Mouse (Mus musculus) urinary bladder, adult 2 months (tissue): Measurements from ENCODE around the gene Fndc3b. TPM values are rescaled to one million over a fixed set of nuclear protein-coding genes. Genes with fewer than 3 reads are reported as not detected.

ENCODE experiments used
- DNase-seq: peaks from one replicate; pipeline ENCODE4 v3.0.0; 2022; ENCODE audit warnings: low spot score
- polyA plus RNA-seq: library from polyadenylated mRNA; depleted of rRNA; stranded (reverse); fragments of >200 nt; gene quantifications from 2 replicates; pipeline ENCODE4 v1.2.3, GENCODE M21; 2012

Fndc3b gene
- polyA plus RNA-seq, 1 experiment, result 26.0 TPM

DNA sequence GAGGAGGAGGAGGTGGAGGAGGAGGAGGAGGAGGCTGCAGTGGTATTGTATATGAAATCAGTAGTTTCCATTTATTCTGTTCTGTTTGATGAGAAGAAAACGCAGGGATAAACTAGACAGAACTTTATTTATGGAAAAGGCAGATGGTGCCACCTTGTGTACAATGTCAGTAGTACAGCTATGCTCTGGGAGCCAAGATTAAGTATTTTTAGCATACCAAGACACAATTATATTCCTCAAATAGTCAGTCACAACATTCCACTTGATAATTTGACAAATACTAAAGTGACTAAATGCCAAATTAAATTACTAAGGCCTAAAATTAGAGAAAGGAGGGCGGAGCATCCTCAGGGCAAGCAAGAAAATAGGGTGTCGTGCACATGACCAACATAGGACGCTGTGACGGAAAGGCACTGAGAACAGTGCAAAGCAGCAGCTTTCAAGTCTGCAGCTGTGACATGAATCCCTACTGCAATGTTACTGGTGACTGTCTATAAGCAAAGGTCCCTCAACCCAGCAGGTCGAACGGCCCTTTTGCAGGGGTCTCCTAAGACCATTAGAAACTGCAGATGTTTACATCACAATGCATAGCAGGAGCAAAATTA is 244.7 kb downstream of the Fndc3b start:
- DNase-seq, result no peak

DNA sequence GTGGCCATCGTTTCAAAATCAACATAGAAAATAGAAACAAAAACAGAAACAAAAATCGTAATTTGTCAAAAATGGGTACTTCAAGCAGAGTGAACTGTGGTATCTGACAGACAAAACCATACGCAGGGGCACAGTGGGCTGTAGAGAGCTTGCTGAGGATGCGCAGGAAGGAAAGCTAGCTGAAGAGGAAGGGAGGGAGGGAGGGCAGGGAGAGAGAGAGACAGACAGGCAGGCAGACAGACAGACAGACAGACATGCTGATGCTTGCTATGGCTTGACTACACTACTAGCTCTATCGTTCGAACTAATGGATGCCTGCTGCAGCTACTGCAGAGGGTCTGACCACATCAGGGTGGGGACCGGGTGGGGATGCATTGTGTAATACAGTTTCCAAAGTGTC is 247.7 kb downstream of the Fndc3b start:
- DNase-seq, result no peak

- DNase-seq, result no peak
These were observed 248.2 kb downstream of the Fndc3b start for GRCm38 (mm10) chr3:27462934-27463333.

- DNase-seq, result no peak
These were observed 248.7 kb downstream of the Fndc3b start for GRCm38 (mm10) chr3:27462316-27462902.

- no peak for DNase-seq
These were observed 249.2 kb downstream of the Fndc3b start for GRCm38 (mm10) chr3:27461861-27462260.

GRCm38 (mm10) chr3:27461037-27461436 is 250.1 kb downstream of the Fndc3b start:
- DNase-seq, result no peak

GRCm38 (mm10) chr3:27458416-27458815 is 252.7 kb downstream of the Fndc3b start:
- no peak for DNase-seq

DNA sequence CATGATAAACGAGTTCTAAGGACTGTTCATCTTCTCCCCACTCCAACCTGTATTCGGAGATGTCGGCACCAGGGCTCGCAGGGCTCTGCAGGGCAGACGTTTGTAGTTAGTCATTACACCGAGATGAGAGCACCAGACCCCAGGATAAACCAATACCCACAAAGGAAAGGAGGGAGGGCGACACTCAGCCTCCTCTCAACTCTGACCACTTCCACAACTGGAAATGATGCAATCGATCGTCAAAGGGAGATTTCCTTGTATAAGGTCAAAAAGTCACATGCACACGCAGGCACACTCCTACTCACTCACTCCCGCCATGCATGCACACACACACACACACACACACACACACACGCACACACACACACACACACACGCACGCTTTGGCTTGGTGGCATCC is 254.6 kb downstream of the Fndc3b start:
- DNase-seq, result no peak

GRCm38 (mm10) chr3:27454402-27455195 is 256.5 kb downstream of the Fndc3b start:
- DNase-seq, result no peak

DNA sequence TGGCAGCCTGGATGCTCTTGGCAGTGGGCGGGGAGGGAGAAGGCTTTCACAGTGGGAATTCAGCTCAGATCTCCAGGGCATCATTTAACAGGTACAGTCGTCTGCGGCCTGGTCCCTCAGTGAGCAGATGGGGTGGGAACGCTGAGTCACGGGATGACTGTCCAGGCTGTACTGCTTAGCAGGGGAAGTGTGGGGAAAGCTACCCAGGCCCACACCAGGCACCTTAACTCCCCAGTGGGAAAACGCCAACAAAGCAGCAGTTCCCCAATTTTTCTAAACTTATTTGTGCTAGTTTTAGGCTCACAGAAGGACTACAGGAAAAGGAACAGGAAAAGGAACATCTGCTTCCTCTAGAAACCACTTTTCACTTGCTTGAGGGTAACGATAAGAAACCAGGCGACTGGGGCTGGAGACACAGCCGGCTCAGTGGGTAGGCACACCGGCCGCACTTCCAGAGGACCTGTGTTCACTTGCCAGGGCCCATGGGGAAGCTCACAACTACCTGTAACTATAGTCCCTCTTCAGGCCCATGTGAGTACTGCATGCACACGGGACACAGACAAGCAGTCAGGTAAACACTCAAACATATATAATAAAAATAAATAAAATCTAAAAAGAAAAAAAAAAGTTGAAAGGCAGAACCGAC is 257.5 kb downstream of the Fndc3b start:
- DNase-seq, result no peak

DNA sequence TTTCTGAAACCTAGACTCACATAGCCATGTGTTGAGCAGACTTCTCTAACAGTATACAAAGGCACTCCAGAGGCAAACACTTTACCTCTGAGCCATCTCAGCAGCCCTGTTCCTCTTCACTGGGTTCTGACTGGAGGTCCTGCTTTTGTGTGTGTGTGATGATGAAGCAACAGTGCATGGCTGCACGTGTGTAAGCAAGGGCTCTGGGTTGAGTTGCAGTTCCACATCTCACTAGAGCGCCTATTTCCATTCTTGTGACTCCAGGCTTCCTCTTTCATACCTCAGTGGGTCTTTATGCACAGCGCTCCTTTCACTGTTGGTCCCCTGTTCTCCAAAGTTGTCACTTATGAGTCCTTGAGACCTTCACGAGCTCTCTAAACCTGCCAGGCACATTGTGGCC is 261.7 kb downstream of the Fndc3b start:
- DNase-seq, result no peak

DNA sequence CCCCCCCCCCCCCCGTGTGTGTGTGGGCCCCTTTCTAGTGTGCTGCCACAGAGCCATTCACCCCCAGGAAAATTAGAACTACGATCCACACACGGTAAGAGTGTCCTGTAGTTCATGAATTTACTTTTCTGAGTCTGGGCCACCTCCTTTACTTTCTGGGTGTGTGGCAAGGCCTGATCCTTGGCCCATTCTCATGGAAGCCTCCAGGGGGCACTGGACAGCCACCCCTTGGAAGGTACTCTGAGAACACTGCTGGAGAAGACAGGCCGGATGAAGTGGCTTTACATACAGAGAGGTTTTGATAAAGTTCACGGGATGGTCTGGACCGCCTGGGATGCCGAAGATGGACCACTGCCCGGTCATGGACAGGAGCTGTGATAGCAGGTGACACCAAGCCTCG is 262.7 kb downstream of the Fndc3b start:
- DNase-seq, result no peak

- DNase-seq, result no peak
These were observed 271.4 kb downstream of the Fndc3b start for GRCm38 (mm10) chr3:27439704-27440103.

- no peak for DNase-seq
These were observed 275.9 kb downstream of the Fndc3b start for GRCm38 (mm10) chr3:27435096-27435620.

DNA sequence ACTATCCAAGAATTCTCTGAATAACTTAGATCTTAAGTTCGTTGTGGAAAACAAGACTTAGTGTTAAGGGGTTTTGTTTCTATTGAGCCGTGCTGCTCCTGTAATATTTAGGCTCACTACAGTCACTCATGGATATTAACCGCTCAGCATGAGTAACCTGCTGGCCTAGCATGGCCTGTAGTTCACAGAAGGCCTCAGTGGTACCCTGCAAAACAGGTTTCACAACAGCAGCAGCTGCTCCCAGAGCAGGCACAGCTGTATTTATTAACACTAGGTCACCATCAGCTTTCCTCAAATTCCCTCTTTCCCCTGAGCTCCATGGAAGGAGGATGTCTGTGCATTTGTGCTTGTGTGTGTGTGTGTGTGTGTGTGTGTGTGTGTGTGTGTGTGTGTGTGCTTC is 278.1 kb downstream of the Fndc3b start:
- DNase-seq, result no peak

GRCm38 (mm10) chr3:27430621-27431263 is 280.4 kb downstream of the Fndc3b start:
- no peak for DNase-seq

GRCm38 (mm10) chr3:27427406-27427805 is 283.7 kb downstream of the Fndc3b start:
- no peak for DNase-seq

DNA sequence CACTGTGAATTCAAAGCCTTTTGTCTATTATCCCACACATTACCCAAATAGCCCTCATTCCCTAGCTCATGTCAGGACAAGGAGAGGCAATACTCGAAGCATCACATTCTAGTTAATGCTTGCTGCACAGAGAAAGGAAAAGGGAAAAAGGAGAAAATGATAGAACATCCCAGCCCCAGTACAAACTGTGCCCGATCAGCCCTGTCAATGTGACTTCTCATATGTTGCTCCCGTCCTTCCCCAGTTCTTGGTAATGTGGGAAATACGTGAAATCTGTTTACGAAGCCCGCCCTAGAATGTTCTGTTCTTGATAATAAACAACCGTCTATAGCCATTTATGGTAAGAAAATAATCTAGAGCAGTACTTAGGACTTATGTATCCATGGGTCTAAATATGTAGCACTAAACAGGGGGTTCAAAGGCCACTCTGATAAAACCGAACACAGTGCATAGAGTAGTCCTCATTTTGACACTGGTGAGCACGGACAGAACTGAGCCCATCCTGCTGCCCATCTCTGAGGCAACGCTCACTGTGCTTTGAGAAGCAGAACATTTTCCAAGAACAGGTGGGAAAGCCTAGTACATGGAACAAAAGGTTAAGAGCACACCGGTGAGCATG is 286.9 kb downstream of the Fndc3b start:
- DNase-seq, result no peak

DNA sequence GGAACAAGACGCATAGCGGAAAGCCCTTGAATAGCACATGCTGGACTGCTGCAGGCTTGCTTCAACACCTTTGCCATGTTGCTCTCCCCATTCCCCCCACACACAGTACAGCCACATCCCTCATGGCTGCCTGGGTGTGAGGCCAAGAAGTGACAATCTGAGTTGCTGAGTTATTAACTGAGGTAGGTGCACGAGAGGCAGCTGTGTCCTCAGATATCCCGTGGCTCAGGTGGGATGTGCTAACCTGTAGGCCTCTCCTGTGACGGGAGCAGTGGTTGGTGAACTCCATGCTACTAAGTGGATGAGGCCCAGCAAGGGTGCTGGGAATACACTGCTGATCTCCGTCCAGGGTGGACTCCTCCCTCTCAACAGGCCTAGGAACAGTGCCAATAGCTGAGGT is 288.6 kb downstream of the Fndc3b start:
- DNase-seq, result no peak

DNA sequence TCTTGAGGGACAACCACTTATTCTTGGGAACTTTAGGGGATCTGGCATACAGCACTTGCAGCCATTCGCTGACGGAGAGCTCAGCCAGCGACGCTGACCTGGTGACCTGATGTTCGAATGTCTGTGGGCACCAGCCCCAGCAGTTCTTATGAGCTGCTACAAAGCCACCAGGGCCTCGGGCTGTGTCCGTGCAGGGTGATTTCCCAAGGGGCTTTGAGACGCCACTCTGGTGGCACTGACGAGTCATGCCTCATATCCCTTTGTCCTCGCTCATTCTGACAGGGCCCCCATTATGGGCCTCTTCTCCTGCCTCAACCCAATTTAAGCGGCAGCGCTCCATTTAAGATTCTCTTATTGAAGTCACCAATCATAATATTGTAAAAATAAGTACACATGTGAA is 289.1 kb downstream of the Fndc3b start:
- DNase-seq, result no peak

DNA sequence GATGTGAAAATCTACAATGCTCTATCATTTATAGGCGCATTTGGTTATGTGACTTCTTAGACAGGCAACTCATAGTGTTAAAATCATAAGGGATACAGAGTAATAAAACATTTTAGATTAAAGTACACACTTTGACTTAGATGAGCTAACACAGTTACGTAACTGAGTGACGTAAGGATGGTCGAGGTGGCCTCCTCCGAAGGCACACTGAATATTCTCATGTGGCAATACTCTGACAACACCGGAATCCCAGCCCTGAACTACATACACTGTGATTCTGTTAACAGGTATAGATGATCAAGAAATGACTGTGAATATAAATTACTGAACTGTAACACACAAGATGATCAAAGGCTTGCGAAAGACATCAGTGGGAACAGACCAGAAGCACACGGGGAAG is 292.5 kb downstream of the Fndc3b start:
- no peak for DNase-seq
